Mouse (Mus musculus): ENCODE data around the gene Myrip.
"Not testable (repeated sequence)": the region's sequence is repeated elsewhere in the genome, so short reads cannot be mapped to it uniquely, and the experiment has no call there.

Myrip gene

DNA sequence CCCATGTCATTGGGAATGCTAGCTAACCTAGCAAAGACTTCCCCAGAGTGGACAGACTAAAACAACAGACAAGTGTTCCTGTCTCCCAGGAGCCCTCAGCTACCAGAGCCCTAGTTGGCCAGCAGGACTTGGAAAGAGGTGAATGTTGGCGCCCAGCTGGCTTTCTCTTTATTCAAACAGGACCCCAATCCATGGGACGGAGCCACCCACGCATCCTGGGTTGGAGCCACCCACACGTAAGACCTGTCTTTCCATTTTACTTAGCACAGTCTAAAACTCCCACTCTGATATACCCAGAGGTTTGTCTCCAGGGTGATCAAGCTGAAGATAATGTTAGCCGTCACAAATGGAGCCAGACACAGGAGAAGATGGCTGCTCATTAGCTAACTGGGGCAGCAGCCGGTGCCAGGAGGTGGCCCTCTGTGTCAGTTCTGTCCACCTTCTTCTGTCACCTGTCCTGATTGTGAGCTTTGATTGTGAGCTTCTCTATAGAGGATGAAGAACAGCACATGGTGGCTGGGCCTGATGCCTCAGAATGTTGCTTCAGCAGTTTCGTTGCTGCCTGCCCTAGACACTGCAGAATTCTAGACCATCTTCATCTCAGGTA is 95.4 kb downstream of the Myrip start:
- no peak for DNase-seq (ENCODE audit: low spot score)

DNA sequence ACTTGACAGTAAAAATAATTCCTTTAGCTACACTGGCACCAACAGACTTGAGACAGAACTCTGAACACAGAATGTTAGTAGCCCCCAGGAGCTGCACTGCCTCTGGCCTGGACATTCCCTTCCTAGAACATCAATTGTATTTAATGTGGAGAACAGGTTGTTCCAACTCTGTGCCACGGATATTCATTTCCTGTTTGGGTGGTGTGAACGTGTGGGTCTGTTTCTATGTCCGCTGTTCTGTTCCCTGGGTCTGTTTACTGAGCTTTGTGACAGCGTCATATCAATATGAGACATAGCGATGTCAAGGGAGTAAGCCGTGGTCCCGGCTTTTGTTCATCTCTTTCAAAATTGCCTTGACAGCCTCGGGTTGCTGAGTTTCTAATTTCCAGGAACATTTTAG is 97.0 kb downstream of the Myrip start:
- DNase-seq (ENCODE audit: low spot score) = no peak

DNA sequence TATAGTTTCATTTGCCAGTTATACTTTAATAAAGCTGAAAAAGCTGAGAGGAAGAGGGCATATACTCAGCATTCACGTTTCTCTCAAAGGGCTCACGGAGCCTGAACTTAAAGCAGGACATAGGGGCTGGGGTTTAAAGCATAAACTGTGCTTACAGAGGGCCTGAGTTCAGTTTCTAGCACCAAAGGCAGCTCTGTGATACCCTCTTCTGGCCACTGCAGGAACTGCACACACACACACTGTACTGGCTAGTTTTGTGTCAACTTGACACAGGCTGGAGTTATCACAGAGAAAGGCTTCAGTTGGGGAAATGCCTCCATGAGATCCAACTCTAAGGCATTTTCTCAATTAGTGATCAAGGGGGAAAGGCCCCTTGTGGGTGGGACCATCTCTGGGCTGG is 98.2 kb downstream of the Myrip start:
- DNase-seq (ENCODE audit: low spot score) = not testable (repeated sequence)

DNA sequence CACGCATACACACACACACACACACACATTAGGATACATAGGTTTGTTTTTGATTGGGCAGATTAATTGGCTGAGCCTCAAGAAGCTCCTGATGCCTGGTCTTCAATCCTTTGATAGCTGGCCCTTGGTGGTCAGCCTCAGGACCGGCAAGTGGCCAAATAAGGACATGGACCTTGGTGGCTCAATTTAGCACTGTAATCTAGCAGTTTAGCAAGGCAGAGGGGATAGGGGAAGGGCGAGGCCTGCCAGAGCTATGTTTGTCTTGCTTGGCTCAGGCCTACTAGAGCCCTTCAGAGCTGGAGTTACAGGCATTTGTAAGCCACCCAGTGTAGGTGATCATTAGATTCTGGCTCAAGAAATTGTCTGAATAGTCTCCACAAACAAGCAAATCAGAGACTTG is 101.1 kb downstream of the Myrip start:
- DNase-seq (ENCODE audit: low spot score) = no peak

DNA sequence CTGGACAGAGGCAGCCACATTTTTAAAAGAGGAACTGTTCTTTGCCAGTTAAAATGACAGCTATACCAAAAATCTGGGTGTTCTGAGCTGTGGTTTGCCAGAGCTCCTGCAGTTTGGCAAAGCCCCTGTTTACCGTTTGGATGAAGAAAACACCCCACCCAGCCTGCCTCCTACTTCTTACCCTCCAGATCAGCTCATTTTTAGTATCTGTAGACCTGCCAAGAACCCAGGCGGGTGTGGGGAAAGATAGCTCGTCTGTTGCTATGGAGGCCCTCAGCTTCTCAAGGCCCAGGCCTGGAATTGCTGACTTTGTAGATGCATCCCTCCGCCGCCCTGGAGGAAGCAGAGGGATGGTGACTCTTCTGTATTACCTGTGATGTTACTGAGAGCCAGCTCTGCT is 102.3 kb downstream of the Myrip start:
- DNase-seq (ENCODE audit: low spot score) = no peak

DNA sequence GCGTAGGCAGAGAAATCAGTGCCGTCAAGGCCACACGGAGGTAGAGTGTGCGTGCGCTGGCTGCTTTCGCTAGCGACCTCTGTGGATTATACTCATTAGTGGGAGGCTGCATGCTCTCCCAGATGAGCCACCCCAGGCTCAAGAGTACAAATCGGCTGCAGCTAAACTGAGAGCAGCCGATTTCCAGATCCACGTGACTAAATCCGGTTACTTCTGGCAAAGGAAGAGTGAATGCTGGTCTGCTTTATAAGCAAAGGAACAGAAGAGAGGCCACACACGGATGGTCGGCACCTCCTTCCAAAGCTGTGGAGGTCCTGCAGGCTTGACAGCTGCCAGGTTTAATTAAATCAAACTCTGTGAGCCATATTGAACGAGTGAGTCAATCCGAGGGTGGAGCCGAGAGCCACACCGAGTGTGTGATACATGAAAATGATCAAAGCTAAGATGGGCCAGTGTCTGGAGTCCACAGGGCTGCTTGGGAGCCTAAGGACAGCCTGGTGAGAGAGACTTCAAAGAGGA is 108.4 kb downstream of the Myrip start:
- DNase-seq (ENCODE audit: low spot score) = no peak

DNA sequence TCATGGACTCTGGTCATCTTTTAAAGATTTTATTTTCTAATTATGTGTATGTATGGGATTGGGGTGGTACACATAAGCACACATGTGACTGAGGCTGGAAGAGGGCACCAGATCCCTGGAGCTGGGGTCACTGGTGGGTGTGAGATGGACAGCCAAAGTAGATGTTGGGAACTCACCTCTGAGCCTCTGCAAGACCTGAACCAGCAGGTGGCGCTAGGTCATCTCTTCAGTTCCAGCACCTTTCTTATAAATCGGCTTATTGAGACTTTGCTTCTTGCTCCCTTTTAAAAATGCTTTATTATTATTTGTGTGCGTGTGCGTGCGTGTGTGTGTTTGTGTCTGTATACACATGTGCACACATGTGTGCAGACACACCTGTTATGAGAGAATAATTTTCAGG is 109.1 kb downstream of the Myrip start:
- peak; percentile 34 for DNase-seq (ENCODE audit: low spot score)

DNA sequence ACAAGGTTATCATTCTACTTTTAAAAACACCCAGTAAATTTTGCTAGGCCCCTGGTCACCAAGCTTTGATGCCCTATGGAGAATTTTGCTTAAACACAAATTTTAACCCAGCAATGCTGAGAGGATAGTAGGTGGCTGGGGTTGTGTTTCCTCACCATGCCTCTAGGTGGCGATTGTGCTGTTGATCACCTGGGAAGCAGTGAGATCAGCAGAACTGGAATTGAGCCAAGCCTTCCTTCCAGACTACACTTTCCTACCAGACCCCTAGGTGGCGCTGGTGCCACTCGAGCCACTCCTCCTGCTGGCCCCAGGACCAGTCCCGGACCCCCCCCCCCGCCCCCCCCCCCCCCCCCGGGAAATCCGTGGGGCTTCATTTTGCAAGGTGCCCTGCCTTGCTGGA is 114.2 kb downstream of the Myrip start:
- DNase-seq (ENCODE audit: low spot score) = peak; percentile 72

DNA sequence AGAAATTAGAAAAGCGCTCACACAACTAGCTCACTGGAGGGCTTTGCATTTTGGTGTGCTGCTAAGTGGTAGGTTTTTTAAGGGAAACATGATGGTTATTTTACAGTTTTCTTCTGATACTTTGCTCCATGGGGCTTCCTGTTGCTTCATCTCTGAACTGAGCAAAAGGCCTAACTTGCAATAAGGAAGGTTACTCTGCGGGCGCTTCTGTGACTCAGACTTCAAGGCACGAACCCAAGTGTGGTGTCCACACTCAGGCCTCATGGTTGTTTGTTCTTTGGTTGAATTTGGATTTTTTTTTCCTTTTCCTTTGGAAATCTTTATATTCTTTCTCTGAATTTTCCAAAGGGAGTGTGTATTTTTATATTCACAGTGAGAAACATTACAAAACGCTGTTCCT is 114.8 kb downstream of the Myrip start:
- no peak for DNase-seq (ENCODE audit: low spot score)

DNA sequence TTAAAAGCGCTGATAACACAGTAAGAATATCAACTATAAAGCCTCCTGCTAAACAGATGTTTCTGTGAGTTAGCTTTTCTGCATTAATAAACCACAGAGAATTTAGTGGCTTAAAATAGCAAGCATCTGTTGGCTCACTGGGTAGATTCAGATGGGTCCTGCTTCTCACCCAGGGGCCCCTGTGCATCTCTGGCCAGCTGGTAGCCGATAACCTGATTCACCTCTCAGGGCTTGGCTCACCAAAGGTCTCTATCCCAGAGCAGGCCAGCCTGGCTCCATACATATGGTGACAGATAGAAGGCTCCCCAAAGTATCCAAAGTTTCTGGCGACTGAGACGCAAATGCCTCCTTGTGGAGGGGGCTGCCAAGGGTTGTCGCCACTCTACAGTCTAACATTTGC is 115.4 kb downstream of the Myrip start:
- DNase-seq (ENCODE audit: low spot score) = no peak

DNA sequence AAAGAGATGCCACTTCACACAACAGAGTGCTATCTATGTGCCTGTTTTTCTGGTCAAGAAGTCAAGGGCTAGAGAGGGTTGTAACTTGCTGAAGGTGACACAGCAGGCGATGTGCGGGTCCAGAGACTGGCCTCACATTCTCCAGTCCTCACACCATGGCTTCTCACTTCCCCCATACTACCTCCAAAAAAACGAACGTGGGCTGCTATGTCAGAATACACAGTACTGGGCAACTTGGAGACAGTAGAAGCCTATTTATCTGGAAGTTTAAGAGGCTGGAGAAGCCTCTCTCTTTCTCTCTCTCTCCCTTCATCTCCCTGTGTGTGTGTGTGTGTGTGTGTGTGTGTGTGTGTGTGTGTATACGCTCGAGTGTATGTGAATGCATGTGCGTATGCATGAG is 117.3 kb downstream of the Myrip start:
- no peak for DNase-seq (ENCODE audit: low spot score)

DNA sequence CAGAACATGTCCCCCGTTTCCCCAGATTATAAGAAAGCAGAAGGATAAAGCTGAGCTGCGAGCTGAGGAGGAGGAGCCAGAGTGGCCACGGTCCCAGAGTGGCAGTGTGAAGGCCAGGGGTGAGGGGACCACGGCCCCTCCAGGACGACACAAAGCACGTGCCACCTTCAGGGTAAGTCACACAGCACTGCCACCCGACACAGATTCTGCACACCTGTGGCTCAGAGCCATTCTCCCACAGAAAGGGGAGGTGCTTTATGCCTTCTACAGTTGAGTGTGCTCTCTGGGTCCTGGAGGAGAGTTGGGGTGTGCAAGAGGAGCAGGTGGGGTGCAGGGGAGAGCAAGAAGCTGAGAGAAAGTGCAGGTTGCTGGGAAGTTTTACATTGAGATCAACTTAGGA is 123.3 kb downstream of the Myrip start:
- no peak for DNase-seq (ENCODE audit: low spot score)

DNA sequence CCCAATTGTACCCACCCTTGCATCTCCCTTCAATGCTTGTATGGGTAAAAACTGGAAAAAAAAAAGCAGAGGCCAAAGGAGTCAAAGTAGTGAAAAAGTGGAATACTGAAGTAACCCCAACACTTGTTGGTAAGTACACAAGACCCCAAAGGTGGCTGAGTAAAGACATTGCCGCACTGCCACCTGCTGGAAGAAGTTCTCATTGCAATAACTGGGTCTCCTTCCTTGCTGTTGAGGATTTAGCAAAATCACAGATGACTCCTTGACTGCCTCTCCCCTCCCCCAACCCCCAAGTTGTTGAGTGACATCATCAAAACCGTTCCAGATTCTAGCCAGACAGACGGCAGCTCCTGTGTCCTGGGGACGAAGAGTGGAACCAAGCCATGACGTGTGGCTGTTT is 124.5 kb downstream of the Myrip start:
- peak; percentile 24 for DNase-seq (ENCODE audit: low spot score)

DNA sequence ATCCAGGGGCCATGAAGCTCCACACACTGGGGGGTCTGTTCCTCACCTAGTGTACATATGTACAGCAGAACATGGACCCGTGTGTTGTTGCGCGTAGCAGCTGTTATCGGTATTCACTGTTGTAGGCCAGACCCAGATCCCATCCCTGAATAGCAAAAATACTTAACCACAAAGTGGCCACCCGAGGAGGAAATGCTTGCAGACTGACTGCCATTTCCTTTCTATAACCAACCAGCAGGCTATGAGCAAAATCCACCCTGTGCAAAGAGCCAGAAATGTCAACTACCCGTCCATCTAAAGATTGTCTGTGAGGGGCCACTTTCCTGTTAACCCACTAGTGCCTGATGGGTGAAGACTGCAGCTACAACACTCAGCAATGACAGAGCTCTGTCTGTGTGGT is 126.9 kb downstream of the Myrip start:
- DNase-seq (ENCODE audit: low spot score) = no peak

DNA sequence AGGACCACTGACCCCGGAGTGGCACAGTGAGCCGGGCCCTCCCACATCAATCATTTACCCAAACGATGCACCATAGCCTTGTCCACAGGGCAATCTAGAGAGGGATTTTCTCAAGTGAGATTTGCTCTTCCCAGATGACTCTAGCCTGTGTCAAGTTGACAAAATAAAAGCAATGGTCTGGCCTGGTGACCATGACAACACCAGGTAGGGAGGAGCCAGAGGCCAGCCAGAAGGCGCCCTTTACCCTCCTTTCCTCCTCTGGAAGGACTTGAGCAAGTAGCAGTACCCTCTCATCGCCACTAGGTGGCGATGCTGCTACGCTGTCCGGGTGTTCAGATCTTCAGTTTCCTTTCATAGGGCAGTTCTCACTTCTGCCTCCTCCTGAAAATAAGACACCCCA is 132.4 kb downstream of the Myrip start:
- DNase-seq (ENCODE audit: low spot score) = peak; percentile 71

DNA sequence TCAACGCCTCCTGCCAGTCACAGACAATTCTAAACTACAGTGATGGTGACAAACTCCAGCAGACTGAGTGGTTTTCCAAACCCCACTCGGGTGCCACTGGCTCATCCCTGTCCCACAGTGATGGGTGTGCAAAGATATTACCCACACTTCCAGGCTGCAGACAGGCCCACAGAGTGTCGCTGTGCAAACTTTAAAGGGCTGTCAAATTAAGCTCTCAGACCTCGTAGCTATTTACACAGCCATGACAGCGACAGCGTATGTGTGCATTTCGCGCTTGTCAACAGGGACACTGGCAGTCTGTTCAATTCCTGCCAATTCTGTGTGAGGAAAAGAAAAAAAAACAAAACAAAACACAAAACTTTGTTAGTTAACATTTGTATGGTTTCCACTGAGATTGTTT is 134.5 kb downstream of the Myrip start:
- DNase-seq (ENCODE audit: low spot score) = no peak

DNA sequence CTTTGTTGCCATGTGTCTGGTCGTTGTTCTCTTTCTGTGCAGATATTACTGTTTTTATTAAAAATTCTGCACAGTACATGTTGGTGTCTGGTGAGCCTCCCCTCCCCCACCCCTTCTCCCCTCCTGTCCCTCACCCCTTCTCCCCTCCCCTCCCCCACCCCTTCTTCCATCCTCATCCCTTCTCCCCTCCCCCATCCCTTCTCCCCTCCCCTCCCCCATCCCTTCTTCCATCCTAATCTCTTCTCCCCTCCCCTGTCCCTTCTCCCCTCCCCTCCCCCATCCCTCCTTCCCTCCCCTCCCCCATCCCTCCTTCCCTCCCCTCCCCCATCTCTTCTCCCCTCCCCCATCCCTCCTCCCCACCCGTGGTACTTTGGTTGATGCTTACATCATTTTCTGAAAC is 135.5 kb downstream of the Myrip start:
- no peak for DNase-seq (ENCODE audit: low spot score)

DNA sequence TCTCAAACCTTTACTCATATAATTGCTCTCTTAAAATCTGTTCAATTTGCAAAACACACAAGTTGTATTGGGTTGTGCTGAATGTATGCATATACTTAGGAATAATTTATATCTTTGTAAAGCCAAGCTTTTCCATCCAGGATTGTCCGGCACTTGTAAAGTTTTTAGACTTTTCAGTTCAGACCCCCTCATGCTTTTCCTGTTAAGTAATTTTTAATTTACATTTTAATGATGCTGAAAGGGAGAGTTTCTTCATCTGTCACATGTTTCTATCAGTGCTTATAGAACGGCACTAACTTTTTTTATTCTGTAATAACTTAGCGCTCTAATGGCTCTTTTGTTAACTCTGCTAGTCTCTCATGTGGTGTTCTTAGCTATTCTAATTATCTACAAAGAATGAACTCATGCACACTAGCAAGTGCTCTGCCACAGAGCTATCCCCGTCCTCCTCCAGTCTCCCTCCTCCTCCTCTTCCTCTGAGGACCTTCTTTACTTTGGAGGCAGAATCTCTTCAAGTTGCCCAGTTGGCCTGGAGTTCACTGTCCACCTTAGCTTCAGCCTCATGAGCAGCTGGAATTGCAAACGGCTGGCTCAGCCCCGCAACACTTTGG is 136.1 kb downstream of the Myrip start:
- no peak for DNase-seq (ENCODE audit: low spot score)

DNA sequence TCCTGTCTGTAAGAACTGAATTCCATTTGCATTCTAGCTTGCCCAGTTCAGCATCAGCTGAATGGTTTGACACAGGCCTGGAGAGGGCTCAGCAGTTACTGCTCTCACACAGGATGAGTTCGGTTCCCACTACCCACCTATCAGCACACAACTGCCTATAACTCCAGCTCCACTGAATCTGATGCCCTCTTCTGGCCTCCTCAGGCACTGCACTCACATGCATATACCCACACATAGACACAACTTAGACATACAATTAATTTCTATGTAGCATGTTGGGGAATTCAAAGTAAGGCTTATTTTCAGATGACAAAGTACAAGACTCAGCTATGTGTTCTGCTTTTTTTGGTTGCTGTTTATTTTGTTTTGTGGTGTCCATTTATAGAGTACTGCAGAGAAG is 137.0 kb downstream of the Myrip start:
- DNase-seq (ENCODE audit: low spot score) = no peak

DNA sequence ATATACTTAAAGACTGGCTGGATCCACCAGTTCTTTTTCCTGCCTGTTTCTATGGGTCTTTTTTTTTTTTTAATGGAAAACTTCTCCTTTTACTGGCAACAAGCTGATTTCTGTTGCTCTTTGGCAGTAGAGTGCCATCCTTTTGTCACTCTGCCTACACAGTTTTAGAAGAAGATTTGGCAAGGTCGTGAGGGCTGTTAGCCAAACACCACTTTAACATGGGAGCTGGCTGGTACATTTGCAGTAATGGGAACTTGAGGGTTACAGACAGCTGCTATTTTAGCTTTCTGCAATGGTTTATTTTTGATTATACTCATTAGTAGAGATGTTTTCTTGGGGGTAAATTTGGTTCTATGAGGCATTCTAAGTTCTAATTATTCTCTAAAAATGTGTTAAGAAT is 137.5 kb downstream of the Myrip start:
- no peak for DNase-seq (ENCODE audit: low spot score)

DNA sequence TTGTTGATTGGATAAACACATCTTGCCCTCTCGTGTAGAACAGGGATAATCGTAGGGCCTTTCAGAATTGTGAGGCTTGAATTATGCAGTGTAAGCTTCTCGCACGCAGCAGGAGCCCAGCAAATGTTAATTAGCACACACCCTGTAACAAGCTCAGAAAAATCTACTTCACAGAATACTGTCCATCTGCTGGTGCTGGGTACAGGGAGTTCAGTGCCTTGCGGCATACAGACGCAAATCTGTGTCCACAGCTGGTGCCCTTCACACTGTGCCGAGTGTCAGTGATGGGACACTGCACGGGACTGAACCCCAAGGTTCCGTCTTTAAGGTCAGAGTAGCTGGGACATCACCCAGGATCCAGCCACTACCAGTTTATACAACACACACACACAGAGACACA is 143.3 kb downstream of the Myrip start:
- DNase-seq (ENCODE audit: low spot score) = no peak

DNA sequence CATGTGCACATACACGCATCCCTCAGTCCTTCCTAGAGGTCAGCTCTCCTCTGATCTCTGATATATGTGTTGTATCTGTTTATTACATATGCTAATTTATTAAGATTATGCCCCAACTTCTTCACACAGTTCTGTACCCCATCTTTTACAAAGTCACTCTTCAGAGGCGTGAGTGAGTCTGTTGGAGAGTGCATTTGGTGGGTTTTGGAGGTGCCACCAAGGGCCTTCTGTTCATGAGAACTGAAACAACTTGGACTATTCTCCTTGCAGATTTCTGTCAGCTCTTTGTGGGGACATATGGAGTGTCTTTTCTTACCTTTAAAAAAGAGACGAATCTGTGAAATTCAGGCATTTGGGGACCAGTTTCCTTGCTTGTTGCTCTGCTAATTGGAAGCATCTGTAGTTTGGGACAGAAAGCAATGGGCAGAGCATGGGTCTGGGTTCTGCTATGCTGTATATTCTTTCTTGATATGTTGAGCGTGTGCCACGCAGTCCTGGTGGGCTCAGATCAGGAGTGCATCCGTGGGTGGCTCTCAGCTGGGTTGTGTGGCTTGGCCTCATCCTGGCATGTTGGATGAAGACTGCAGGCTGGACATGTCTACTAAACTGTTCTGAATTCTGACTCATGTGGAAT is 148.5 kb downstream of the Myrip start:
- DNase-seq (ENCODE audit: low spot score) = no peak

DNA sequence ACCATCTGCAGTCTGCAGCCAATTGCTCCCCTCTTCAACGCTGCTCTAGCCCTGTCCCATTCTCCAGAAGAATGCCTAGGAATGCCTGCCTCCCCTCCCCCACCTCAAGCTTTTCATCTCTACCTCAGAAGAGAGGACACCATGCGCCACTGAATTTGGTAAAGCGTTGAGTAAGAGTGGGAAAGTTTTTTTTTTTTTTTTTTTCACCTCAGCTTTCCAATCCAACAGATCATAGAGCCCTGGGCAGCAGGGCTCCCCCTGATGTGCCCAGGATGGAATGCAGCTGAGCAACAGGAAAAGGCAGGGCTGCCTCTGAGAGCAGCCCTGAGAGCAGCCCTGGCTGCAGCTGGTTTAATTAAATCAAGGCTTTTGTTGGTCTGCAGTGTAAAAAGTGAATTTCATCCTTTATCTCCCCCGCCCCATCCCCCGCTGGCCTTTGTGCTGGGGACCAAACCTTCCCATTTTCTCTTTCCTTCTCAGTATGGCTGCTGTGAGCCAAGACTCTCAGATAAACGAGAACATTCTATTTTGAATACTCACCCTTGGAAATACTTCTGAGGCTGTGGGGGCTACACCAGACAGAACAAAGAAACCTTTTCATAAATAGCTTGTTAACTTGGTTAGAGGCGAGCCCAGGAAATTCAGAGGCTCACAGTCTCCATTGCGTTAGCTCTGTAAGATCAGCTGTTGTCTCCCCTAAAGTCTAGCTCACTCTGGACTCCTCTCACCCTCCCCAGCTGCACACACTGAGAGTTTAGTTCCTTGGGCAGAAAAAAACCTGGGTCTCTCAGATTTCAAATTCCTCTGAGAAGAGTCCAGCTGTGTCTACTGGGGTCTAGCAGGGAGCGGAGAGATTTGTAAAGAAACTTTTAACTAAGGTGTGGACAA is 154.7 kb downstream of the Myrip start:
- DNase-seq (ENCODE audit: low spot score) = no peak

Measured in c-Kit-positive CD71-positive TER-119-positive erythroid progenitor cells, embryonic 14.5 days (primary cell).